Mouse (Mus musculus): Measurements from ENCODE around the gene Oser1. TPM values are rescaled to one million over a fixed set of nuclear protein-coding genes. Genes with fewer than 3 reads are reported as not detected.
"Not testable (repeated sequence)": the region's sequence is repeated elsewhere in the genome, so short reads cannot be mapped to it uniquely, and the experiment has no call there.

Gene Oser1
- polyA plus RNA-seq, 1 experiment from 2014 or later = 87.3 TPM

GRCm38 (mm10) chr2:163418841-163419345, 5.6 kb downstream of the Oser1 start:
- H3K4me3 ChIP-seq = peak overlapping the region; percentile 99
- H3K9ac ChIP-seq = peak overlapping the region; percentile 88
- H3K4me1 ChIP-seq = peaks cover 20% of the 10 kb centered on the region
- WGBS = under 1% methylated on average over 40 of the region's 50 CpGs
- H3K4me2 ChIP-seq (replicated peaks) = peak overlapping the region; percentile 85
- ATAC-seq (ENCODE audit: insufficient number of reproducible peaks, insufficient read depth, low FRiP score, low TSS enrichment) = no peak; the same call in 1 of the 2 replicates
- H3K36me3 ChIP-seq = peaks cover 12% of the 10 kb centered on the region
- no peaks in the 10 kb centered on the region for H3K9me3 ChIP-seq
- H3K27me3 ChIP-seq = no peaks in the 10 kb centered on the region
- H3K27ac ChIP-seq = peak overlapping the region; percentile 80

GRCm38 (mm10) chr2:163417830-163418229, 6.7 kb downstream of the Oser1 start:
- Histone ChIP-seq H3K4me2 (replicated peaks) (peak overlapping the region; percentile 85), H3K4me1 (peaks cover 20% of the 10 kb centered on the region), H3K4me3 (peak overlapping the region; percentile 99), H3K27me3 (no peaks in the 10 kb centered on the region), H3K9me3 (no peaks in the 10 kb centered on the region), H3K9ac (peak overlapping the region; percentile 88), H3K36me3 (peaks cover 15% of the 10 kb centered on the region; the same call in 1 of the 2 replicates), H3K27ac (no peak overlapping the region)
- no peak for ATAC-seq (ENCODE audit: insufficient number of reproducible peaks, insufficient read depth, low FRiP score, low TSS enrichment)

- H3K4me1 ChIP-seq = peaks cover 20% of the 10 kb centered on the region
- no peaks in the 10 kb centered on the region for H3K27me3 ChIP-seq
- peaks cover 14% of the 10 kb centered on the region; the same call in 1 of the 2 replicates for H3K36me3 ChIP-seq
- H3K4me3 ChIP-seq = no peak overlapping the region
- no peaks in the 10 kb centered on the region for H3K9me3 ChIP-seq
- WGBS = 93% methylated on average over 6 of the region's 6 CpGs
- no peak overlapping the region for H3K4me2 ChIP-seq (replicated peaks)
- no peak for ATAC-seq (ENCODE audit: insufficient number of reproducible peaks, insufficient read depth, low FRiP score, low TSS enrichment)
- no peak overlapping the region for H3K27ac ChIP-seq
- H3K9ac ChIP-seq = no peak overlapping the region
Measured at GRCm38 (mm10) chr2:163417026-163417425, 7.5 kb downstream of the Oser1 start.

- 91% methylated on average over 9 of the region's 9 CpGs for WGBS
- Histone ChIP-seq H3K9me3 (no peaks in the 10 kb centered on the region), H3K27me3 (no peaks in the 10 kb centered on the region), H3K36me3 (peaks cover 42% of the 10 kb centered on the region), H3K9ac (no peak overlapping the region), H3K4me2 (replicated peaks) (no peak overlapping the region), H3K4me1 (peaks cover 7% of the 10 kb centered on the region), H3K4me3 (no peak overlapping the region), H3K27ac (no peak overlapping the region)
- no peak for ATAC-seq (ENCODE audit: insufficient number of reproducible peaks, insufficient read depth, low FRiP score, low TSS enrichment)
Measured at GRCm38 (mm10) chr2:163412846-163413590, 11.5 kb downstream of the Oser1 start.

- H3K4me1 ChIP-seq = 0 out of 2 replicates have a peak, but pooled peaks cover 1% of the 10 kb centered on the region
- WGBS = 99% methylated on average over 4 of the region's 4 CpGs
Measured at GRCm38 (mm10) chr2:163412419-163412818, 12.1 kb downstream of the Oser1 start.

GRCm38 (mm10) chr2:163411840-163412239, 12.7 kb downstream of the Oser1 start:
- peaks cover 49% of the 10 kb centered on the region for H3K36me3 ChIP-seq
- ATAC-seq (ENCODE audit: insufficient number of reproducible peaks, insufficient read depth, low FRiP score, low TSS enrichment) = no peak

More at GRCm38 (mm10) chr2:163412419-163412818, 12.1 kb downstream of the Oser1 start:
- Histone ChIP-seq H3K36me3 (peaks cover 43% of the 10 kb centered on the region), H3K4me3 (no peak overlapping the region), H3K27ac (no peak overlapping the region), H3K27me3 (no peaks in the 10 kb centered on the region), H3K4me2 (replicated peaks) (no peak overlapping the region), H3K9me3 (no peaks in the 10 kb centered on the region), H3K9ac (no peak overlapping the region)
- ATAC-seq (ENCODE audit: insufficient number of reproducible peaks, insufficient read depth, low FRiP score, low TSS enrichment) = no peak

GRCm38 (mm10) chr2:163411344-163411743, 13.2 kb downstream of the Oser1 start:
- 92% methylated on average over 3 of the region's 3 CpGs for WGBS
- not testable (repeated sequence) for H3K4me1 ChIP-seq; H3K9me3 ChIP-seq; H3K27me3 ChIP-seq; ATAC-seq (ENCODE audit: insufficient number of reproducible peaks, insufficient read depth, low FRiP score, low TSS enrichment); H3K27ac ChIP-seq; H3K4me3 ChIP-seq; H3K9ac ChIP-seq; H3K4me2 ChIP-seq (replicated peaks)
- H3K36me3 ChIP-seq = peaks cover 50% of the 10 kb centered on the region

More at GRCm38 (mm10) chr2:163411840-163412239, 12.7 kb downstream of the Oser1 start:
- H3K9me3 ChIP-seq = no peaks in the 10 kb centered on the region
- no peak overlapping the region for H3K9ac ChIP-seq
- H3K27ac ChIP-seq = no peak overlapping the region
- no peaks in the 10 kb centered on the region for H3K27me3 ChIP-seq
- H3K4me1 ChIP-seq = no peaks in the 10 kb centered on the region
- H3K4me3 ChIP-seq = no peak overlapping the region
- 92% methylated on average over 4 of the region's 4 CpGs for WGBS
- no peak overlapping the region for H3K4me2 ChIP-seq (replicated peaks)

- Histone ChIP-seq H3K4me3 (no peak overlapping the region), H3K27ac (no peak overlapping the region), H3K4me1 (no peaks in the 10 kb centered on the region), H3K9me3 (no peaks in the 10 kb centered on the region), H3K9ac (no peak overlapping the region), H3K36me3 (peaks cover 54% of the 10 kb centered on the region), H3K27me3 (no peaks in the 10 kb centered on the region), H3K4me2 (replicated peaks) (no peak overlapping the region)
- WGBS = 94% methylated on average over 3 of the region's 3 CpGs
- no peak for ATAC-seq (ENCODE audit: insufficient number of reproducible peaks, insufficient read depth, low FRiP score, low TSS enrichment)
Measured at GRCm38 (mm10) chr2:163410211-163410610, 14.3 kb downstream of the Oser1 start.

- 85% methylated on average over 8 of the region's 8 CpGs for WGBS
- no peak overlapping the region for H3K4me2 ChIP-seq (replicated peaks)
- H3K9ac ChIP-seq = no peak overlapping the region
- ATAC-seq (ENCODE audit: insufficient number of reproducible peaks, insufficient read depth, low FRiP score, low TSS enrichment) = no peak
- H3K9me3 ChIP-seq = no peaks in the 10 kb centered on the region
- no peak overlapping the region for H3K4me3 ChIP-seq
- H3K27ac ChIP-seq = no peak overlapping the region
- H3K36me3 ChIP-seq = peaks cover 33% of the 10 kb centered on the region
- no peaks in the 10 kb centered on the region for H3K4me1 ChIP-seq
- H3K27me3 ChIP-seq = no peaks in the 10 kb centered on the region
Measured at GRCm38 (mm10) chr2:163404037-163404815, 20.3 kb downstream of the Oser1 start.

- H3K9me3 ChIP-seq = no peaks in the 10 kb centered on the region
- WGBS = 10% methylated on average over 8 of the region's 8 CpGs
- H3K27me3 ChIP-seq = no peaks in the 10 kb centered on the region
- H3K9ac ChIP-seq = no peak overlapping the region
- H3K36me3 ChIP-seq = peaks cover 15% of the 10 kb centered on the region; the same call in 1 of the 2 replicates
- no peak overlapping the region for H3K4me2 ChIP-seq (replicated peaks)
- no peak overlapping the region for H3K4me3 ChIP-seq
- H3K4me1 ChIP-seq = peaks cover 14% of the 10 kb centered on the region
- ATAC-seq (ENCODE audit: insufficient number of reproducible peaks, insufficient read depth, low FRiP score, low TSS enrichment) = no peak
- H3K27ac ChIP-seq = no peak overlapping the region
Measured at GRCm38 (mm10) chr2:163401221-163401620, 23.3 kb downstream of the Oser1 start.

- Histone ChIP-seq H3K27ac (no peak overlapping the region), H3K4me2 (replicated peaks) (no peak overlapping the region), H3K9me3 (no peaks in the 10 kb centered on the region), H3K36me3 (0 out of 2 replicates have a peak, but pooled peaks cover 4% of the 10 kb centered on the region), H3K9ac (no peak overlapping the region), H3K4me1 (peaks cover 14% of the 10 kb centered on the region), H3K27me3 (no peaks in the 10 kb centered on the region), H3K4me3 (no peak overlapping the region)
- WGBS = 79% methylated on average over 8 of the region's 8 CpGs
- ATAC-seq (ENCODE audit: insufficient number of reproducible peaks, insufficient read depth, low FRiP score, low TSS enrichment) = no peak
Measured at GRCm38 (mm10) chr2:163399222-163399621, 25.3 kb downstream of the Oser1 start.

Data from embryonic facial prominence, embryonic 12.5 days (tissue).